Mouse (Mus musculus) common myeloid progenitor, adult 5-6 weeks (primary cell): ENCODE data around the gene Rmnd1. TPM values are rescaled to one million over a fixed set of nuclear protein-coding genes. Genes with fewer than 3 reads are reported as not detected.

Source experiments
- ATAC-seq: replicated peaks from 2 replicates; pipeline ENCODE4 v1.8.0; 2016; ENCODE audit warnings: low read depth, mild to moderate bottlenecking, moderate TSS enrichment, inconsistent platforms; ENCODE audit not compliant: poor library complexity, severe bottlenecking
- total RNA-seq: library from RNA; stranded (forward); fragments of 200-1000, 187-1606 nt; gene quantifications from 2 replicates; pipeline ENCODE4 v1.2.3, GENCODE M21; 2017

Gene Rmnd1
- total RNA-seq, 1 experiment from 2014 or later = 34.6 TPM

- ATAC-seq = no peak
Measured at GRCm38 (mm10) chr10:4395321-4395720, 36.9 kb downstream of the Rmnd1 start.

- peak; percentile 45 for ATAC-seq
Measured at GRCm38 (mm10) chr10:4391851-4392250, 40.3 kb downstream of the Rmnd1 start.

- ATAC-seq = no peak
Measured at GRCm38 (mm10) chr10:4391076-4391475, 41.1 kb downstream of the Rmnd1 start.

- no peak for ATAC-seq
Measured at GRCm38 (mm10) chr10:4390550-4390949, 41.6 kb downstream of the Rmnd1 start.

- ATAC-seq = no peak
Measured at GRCm38 (mm10) chr10:4389461-4390112, 42.6 kb downstream of the Rmnd1 start.

GRCm38 (mm10) chr10:4389036-4389435, 43.2 kb downstream of the Rmnd1 start:
- ATAC-seq = no peak

DNA sequence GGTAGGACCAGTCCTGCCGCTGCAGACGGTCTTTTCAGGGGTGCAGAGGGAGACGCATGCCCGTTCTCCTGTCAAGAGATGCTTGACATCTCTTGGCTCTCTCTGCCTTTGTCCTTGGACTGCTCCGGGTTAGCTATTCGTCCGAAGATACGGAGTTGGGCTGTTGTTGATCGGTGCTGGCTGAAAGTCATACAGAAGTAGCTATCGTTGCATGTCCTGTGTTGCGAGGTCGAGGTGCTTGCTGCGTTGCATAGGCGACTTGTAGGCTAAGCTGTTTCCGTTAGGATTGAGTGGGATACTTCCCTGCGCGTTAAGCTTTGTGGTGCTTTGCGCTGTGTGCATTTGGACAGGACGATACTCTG, 43.8 kb downstream of the Rmnd1 start:
- no peak for ATAC-seq

DNA sequence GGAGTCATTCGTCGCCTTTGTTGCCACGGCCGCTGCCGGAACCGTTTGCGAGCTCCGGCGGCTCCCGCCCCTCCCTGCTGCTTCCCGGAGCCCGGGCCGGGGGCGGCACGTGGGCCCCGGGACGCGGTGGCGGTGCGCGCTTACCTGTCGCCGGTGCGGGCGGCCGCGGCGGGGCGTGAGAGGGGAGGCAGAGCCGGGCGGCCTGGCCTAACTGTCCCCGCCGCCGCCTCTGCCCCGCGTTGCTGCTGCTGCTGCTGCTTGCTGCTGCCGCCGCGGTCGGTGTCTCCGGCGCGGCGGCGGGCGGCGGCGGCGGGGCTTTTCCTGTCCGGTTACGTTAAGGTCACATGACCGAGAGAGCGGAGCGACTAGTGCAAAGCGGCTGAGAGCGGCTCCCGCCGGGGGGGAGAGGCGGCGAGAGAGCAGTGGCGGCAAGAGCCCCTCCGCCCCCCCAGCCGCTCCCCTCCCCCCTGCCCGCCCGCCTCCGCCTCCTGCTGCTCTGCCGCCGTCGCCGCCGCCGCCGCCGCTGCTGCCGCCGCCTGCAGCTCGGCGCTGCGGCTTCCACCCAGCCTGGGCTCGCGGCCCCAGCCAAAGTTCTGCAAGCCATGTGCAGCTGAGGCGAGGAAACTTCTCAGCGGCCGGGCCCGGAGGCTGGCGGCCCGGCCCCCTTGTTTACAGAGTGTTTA, 44.3 kb downstream of the Rmnd1 start, which contains the start of gene Zbtb2:
Zbtb2 (minus strand) TSS at position 408 of the 683 bp plus-strand sequence.
- ATAC-seq = 0 out of 2 replicates have a peak, but pooled peaks have one; percentile 3

DNA sequence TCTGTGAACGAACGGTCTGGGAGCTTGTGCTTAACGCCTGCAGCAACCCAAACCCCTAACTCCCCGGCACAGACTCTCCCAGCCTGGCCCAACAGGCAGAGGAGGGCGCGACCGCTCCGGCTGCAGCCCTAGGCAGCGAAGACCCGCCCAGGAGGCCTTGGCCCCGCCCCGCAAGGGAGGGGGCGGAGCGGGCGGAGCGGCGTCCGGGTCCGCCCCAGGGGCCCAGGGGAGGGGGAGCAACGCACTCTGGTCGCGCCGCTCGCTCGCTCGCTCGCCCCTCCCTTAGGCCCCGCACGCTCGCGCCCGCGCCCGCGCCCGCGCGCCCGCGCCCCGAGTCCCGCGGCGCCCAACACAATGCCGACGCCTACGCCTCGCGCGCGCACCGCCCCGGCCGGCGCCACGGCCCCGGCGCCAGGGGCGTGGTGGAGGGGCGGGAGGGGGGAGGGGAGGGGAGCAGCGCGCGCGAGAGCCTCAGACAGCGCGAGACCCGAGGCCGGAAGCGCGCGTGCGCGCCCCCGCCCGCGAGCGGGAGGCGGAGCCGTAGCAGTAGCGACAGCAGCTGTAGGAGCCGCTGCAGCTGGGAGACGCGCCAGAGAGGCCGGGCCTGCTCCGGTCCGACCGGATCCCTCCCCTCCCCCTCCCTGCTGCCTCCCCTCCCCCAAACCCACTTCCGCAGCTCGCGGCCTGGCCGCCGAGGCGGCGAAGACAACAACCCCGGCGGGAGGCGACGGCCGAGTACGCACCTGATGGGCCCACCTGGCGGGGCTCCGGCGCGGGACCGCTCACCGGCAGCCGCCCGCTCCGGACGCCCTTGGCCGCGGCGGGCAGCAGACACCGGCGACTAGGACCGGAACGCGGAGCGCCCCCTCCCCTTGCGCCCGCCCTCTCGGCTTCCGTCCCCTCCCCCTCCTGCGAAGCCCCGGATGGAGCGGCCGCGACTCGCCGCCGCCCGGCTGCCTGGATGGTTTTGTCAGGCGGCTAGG, 45.3 kb downstream of the Rmnd1 start:
- peak; percentile 77 for ATAC-seq

GRCm38 (mm10) chr10:4384244-4384643, 47.9 kb downstream of the Rmnd1 start:
- ATAC-seq = no peak

DNA sequence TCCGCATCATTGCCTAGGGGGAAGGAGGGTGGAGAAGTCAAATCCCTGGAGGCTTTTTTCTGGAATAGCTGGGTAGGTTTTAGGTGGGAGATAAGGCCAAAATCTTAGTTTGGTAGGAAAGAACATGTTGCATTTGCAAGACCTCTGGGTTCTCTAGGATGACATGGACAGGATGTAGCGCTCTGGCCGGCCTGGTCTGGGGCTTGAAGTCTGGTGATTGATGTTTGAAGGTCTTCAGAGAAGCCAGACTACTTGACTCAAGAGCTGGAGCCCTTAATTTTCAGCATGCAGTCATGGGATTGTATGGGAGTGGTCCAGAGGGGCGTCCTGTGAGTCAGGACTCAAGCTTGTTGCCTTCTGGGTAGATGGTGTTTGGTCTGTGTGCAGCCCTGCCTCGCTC, 51.4 kb downstream of the Rmnd1 start:
- no peak for ATAC-seq

DNA sequence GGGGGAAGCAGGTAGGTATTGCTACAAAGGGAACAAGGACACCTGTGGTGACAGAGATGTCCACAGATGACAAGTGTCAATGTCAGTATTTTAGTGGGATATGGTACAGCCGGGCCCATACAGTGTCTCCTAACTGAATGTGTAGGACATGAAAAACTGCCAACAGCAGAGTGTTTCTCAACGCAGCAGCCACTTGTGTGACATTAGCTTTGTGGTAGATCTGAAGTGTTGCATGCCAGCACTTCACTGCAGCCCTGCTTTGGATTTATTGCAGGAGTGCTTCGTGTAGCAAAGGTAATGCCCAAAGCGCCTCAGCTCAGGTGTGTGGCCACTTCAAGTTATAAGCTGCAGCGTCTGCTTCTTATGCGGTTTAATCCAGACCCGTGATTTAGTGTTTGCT, 55.3 kb downstream of the Rmnd1 start:
- ATAC-seq = no peak

DNA sequence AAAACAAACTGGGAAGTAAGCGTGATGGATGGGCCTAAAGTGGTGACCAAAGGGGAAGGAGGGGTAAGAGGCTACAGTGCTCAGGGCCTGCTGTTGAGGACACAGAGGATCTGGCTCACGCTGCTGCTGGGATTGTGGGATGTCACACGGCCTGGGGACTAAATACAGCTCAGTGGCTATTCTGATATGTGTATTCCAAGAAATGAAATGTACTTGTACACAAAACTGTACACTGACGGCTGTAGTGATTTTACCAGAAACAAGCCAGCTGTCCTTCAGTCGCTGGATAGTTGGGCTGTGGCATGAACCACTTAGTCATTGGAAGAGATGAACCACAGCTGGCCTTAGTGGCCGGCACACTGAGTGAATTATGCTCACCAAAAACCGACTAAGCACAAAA, 55.7 kb downstream of the Rmnd1 start:
- ATAC-seq = no peak

- ATAC-seq = no peak
Measured at GRCm38 (mm10) chr10:4375267-4375666, 56.9 kb downstream of the Rmnd1 start.

GRCm38 (mm10) chr10:4374734-4375133, 57.5 kb downstream of the Rmnd1 start:
- no peak for ATAC-seq

DNA sequence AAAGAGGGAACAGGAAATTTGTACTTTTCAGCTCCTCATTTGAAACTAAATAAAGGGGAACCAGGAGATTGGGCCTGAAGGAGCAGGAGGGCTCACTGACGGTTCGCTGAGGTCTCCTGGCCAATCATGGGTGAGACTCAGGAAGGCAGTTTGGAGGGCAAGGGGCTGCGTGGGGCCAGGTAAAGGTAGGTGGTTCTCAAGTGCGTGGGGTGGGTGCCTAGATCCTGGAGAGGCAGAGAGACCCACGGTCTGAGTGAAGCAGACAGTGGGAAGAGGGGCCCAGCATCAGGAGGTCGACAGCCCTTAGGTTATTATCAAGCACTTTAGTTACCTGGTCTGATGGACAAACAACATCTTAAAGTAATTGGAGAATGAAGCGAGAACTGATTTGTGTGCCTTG, 57.9 kb downstream of the Rmnd1 start:
- no peak for ATAC-seq

DNA sequence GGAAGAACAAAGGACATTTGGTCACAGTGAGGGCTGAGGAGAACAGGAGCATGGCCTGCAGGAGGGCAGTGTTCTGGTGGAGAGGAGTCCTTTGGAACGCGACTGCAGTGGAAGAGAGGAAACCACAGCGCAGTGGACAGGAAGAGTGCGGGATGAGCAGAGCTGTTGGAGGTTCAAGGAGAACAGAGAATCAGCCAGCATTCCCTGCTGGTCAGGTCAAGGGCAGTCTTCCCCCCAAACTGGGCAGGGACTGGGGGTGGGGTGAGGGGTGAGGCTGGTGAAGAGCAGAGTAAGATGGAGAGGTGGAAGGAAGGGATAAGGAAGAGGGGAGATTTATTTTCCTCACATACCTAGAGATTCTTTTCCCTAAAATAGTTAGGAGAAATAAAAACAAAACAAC, 58.6 kb downstream of the Rmnd1 start:
- ATAC-seq = no peak

- ATAC-seq = peak; percentile 73
Measured at GRCm38 (mm10) chr10:4372011-4372410, 60.2 kb downstream of the Rmnd1 start.

GRCm38 (mm10) chr10:4370105-4370504, 62.1 kb downstream of the Rmnd1 start:
- ATAC-seq = no peak

DNA sequence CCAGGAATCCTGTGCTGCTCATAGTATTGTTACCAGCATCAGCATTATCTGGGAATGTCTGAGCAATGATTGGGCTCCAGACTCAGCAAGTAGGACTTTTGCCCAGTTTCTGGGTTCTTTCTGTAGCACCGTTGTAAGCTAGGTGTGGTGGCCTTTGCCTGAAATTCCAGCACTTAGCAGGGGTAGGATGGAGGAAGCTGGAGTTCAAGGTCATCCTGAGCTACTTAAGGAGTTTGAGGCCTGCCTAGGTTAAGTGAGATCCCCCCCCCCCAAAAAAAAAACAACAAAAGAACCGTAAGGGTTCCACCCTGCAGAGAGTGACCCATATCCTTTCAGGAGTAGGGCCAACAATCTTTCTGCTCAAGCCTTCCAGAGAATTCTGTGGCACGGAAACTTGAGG, 67.6 kb downstream of the Rmnd1 start:
- ATAC-seq = no peak

DNA sequence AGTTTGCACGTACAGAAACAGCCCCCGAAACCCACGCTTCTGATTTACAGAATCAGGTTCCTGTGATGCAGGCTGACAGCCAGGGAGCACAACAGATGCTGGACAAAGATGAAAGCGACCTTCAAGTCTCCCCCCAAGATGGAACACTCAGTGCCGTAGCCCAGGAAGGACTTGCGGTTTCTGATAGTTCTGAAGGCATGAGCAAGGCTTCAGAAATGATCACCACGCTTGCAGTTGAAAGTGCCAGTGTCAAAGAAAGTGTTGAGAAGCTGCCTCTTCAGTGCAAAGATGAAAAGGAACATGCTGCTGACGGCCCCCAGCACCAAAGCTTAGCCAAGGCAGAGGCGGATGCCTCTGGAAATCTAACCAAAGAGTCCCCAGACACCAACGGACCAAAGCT, 74.8 kb downstream of the Rmnd1 start:
- no peak for ATAC-seq
